Mouse (Mus musculus): ENCODE data around the gene 2610008E11Rik. TPM values are rescaled to one million over a fixed set of nuclear protein-coding genes. Genes with fewer than 3 reads are reported as not detected.

2610008E11Rik gene
- 10 to 100 TPM; 19.5 to 22.8 TPM for total RNA-seq (2023)

DNA sequence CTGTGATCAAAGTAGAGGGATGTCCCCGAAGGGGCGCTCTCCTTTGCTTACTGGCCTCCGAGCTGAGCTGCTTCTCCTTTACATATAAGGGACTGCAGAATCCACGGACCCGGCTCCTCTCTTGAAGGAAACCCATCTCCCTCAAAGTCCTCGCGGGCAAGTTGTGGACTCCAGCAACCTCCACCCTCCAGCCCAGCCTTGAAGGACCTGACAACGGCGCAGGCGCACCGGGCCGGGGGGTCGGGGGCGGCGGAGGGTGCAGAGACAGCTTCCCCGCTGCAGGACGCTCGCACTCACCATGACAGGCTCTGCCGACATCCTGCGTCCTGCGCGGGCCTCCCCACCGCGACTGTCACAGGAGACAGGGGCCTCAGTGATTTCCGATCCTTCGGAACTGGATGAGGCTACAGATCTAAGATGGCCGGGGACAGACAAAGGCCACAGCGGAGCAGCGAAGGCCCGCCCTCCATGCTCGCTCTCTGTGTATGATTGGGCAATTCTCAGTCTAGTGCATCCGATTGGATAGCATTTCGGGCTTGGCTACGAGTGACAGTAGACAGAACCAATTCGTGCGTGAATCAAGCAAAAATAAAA, at the start of gene 2610008E11Rik:
Gene 2610008E11Rik, minus strand, starts transcription at position 440 of the 594 bp plus-strand sequence.

DNA sequence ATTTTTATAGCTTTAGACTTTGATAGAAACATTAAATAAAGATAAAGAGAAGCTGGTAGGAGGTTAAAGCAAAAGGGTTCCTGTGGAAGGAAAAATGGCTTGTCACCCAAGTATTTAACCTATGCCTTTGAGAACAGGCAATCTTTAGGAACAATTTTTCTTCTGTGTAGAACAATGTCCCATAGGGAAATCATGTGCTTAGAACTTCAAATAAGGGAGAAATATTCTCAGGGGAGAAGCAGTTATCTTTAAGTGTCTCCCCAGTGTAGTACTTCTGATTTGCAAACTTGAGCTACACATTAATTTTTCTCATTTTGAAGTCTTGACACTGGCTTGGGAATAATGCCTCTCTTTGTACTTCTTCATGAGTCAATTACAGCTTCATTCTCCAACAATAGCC, 69.0 kb downstream of the 2610008E11Rik start, which contains the start of gene Olfr57:
Gene Olfr57, plus strand, starts transcription at position 301 of the 400 bp plus-strand sequence.

Other genes starting within 250 kb of the 2610008E11Rik start
- not detected for gene Olfr1356, start 245.4 kb downstream of the 2610008E11Rik start, total RNA-seq (2023)
- not detected for gene Olfr1355, start 222.1 kb downstream of the 2610008E11Rik start, total RNA-seq (2023)
- not detected for gene Olfr1354, start 184.4 kb downstream of the 2610008E11Rik start, total RNA-seq (2023)
- gene Olfr8, start 147.0 kb downstream of the 2610008E11Rik start, total RNA-seq (2023), result not detected
- gene Olfr1353, start 134.3 kb downstream of the 2610008E11Rik start, total RNA-seq (2023), result not detected
- gene Olfr1352, start 116.5 kb downstream of the 2610008E11Rik start, total RNA-seq (2023), result not detected
- not detected for gene Olfr1351, start 85.1 kb downstream of the 2610008E11Rik start, total RNA-seq (2023)
- not detected for gene Olfr57, start 68.9 kb downstream of the 2610008E11Rik start, total RNA-seq (2023)
- gene Vmn2r80, start 51.2 kb upstream of the 2610008E11Rik start, total RNA-seq (2023), result not detected
- gene Vmn2r81, start 150.1 kb upstream of the 2610008E11Rik start, total RNA-seq (2023), result not detected

All from T-cell, adult 66 days (primary cell).